Mouse (Mus musculus): ENCODE measurements at regions not wholly inside any gene's neighbourhood (a gene's known extent, or its start where the extent isn't known, plus 50 kb on each side); places are given as distances from the start of the nearest gene placed in this dataset.

DNA sequence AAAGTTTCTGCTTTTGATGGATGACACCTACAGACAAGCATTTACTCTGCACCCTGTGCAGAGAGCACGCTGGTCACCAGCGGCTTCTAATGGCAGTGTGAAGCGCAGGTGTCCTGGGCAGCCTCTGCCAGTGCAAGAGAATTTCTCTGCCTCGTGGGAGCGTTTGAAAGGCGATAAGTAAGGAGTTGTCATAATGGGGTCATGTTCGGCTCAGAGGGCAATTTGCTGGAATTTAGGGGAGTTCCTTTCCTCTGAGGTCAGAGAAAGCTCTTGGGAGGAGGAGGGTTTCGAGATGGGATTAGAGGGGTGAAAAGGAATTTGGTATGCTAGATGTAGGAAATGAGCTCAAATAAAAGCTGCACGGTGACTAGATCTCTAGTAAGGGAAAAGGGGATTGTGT, 144.5 kb downstream of the Ttc32 start:
- DNase-seq (ENCODE audit: low spot score) = no peak

DNA sequence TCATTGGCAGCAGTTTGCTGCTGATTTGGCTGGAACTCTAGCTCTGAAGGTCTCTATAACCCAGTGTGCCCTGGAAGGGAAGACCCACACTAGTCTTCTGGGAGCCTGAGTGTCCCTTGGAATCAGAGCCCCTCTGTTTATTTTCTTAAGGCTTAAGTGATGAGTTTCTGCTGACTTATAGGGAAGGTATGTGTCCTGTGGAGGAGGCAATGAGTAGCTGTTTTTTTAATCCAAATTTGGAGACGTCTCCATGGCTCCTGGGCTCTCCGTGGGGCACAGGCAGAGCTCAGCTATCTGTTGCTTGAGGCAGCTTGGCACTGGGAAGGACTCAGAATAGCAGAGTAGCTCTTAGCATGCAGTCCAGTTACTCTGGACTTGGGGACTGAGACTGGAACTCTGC, 146.4 kb downstream of the Ttc32 start:
- DNase-seq (ENCODE audit: low spot score) = no peak

- DNase-seq (ENCODE audit: low spot score) = no peak
These were observed 148.8 kb downstream of the Ttc32 start for GRCm38 (mm10) chr12:9178626-9179025.

DNA sequence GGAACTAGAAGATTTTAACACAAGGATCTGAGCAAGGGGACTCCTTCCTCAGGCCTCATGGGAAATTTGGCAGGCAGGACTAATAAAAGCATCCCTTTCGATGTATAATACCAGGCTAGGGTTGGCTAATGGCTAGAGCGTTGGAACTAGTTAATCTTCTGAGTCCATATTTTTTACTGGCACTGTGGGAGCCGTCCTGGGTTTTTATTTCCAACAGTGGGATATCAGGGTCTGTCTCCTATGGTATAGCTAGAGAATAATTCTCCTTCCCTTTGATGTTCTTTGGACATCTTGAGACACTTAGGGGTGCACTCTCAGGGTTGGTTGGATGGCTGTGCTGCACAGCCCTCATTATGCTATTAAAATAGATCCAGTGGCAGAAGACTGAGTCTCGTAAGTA, 150.9 kb downstream of the Ttc32 start:
- no peak for DNase-seq (ENCODE audit: low spot score)

DNA sequence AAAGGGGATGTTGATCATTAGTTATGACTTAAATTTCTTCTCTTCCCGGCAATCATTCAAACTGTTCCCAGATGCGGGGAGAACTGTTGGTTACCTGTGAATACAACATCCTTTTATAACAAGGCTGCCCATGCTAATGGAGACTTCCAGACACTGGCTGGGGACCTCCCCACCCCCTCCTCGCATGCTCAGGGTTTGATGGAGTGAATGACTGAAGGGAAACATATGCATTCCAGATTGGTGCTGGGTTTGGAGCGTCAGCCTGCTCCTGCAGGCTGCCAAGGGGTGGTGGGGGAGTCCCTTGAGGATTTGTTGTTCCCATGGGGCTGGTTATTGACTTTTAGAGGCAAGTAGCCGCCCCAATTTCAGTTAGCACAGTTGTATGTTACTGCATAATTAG, 161.9 kb downstream of the Ttc32 start:
- DNase-seq (ENCODE audit: low spot score) = no peak

DNA sequence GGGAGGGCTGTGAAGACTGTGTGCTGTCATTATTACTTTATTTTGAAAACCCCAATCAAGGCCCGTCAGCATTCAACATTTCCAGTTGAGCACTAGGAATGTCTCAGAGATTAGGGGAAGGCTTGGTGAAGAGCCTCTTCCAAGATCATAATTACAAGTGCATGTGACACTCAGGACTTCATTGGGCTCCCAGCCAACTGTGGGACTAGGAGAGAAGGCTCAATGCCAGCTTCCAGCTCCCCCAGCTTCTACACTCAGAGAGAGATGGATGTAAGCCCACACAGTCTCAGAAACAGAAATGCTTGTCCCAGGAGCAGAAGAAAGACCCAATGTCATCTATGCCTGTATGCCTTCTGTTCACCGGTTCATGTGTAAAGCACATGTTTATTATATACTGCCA, 169.5 kb downstream of the Ttc32 start:
- no peak for DNase-seq (ENCODE audit: low spot score)

- DNase-seq (ENCODE audit: low spot score) = no peak
These were observed 182.4 kb downstream of the Ttc32 start for GRCm38 (mm10) chr12:9212211-9212610.

GRCm38 (mm10) chr12:9224971-9225370, 195.2 kb downstream of the Ttc32 start:
- DNase-seq (ENCODE audit: low spot score) = no peak

DNA sequence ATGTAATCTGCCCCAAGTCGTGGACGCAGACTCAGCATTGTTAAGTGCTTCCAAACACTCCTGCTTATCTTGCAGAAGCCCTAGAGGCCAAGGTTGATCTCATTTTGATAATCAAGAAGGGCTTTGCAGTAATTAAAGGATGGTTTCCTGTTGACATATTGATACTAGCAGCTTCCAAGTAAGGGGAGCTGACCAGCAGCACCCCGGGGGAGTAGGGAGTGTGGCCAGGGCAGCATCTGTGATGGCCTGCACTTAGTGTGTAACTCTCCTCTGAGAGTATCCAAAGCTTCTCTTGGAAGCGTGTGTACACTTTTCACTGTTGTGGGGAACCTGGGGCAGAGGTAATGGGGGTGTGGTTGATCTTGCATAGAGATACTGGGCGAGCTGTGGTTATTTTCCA, 198.1 kb downstream of the Ttc32 start:
- DNase-seq (ENCODE audit: low spot score) = no peak

- no peak for DNase-seq (ENCODE audit: low spot score)
These were observed 198.7 kb downstream of the Ttc32 start for GRCm38 (mm10) chr12:9228486-9228885.

- DNase-seq (ENCODE audit: low spot score) = no peak
These were observed 200.2 kb downstream of the Ttc32 start for GRCm38 (mm10) chr12:9229981-9230380.

DNA sequence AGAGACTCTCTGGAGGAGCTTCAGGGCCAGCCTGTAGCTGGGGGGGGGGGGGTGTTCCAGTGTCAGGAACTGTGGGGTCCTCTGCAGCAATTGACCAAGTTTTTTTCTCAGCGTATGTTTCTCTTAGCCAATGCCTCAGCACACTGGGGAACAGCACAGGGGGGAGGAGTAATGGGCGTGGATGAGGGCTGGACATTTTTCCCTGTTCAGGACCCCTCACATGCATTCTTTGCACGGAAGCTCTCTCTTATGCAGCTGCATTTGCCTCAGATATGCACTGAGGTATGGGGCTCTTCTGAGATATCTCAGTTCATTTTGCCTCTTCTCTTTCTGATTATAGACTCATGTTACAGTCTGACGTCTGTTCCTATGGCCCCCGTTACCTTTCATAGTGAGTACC, 200.8 kb downstream of the Ttc32 start:
- DNase-seq (ENCODE audit: low spot score) = no peak

DNA sequence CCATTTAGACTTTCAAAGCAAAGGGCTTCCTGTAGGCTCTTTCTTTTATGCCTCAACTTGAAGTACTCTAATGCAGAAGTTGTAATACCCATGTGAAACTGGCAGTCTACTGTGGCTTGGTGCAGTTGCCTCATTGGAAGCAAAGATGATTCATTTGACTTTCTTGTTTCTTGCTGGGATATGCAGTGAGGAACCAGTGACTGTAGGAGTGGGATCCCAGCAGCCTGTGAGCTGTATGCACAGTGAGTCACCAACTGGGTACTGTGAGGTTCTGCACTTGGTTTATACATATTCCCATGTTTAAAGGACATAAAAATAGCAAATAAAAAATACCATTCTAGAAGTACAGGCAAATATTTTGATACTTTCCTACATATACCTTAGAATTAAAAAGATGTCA, 202.6 kb downstream of the Ttc32 start:
- DNase-seq (ENCODE audit: low spot score) = no peak

DNA sequence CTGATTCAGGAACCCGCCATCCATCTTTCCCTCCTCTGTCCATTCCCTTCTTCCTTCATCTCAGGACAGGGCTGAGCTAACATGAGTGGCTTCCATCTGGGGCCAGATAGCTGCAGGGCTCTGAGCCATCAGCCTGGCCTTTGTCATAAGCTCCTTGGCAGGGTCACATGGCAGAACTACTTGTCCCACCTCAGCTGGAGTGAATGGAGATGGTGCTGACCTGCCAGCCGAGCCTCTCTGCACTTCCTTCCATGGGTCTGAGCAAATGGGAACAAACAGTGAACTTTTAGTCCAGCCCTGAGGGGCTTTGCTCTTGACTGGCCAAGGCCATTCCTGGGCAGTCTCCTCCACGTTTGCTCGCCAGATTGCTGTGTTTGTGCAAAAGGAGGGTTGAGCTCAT, 206.1 kb downstream of the Ttc32 start:
- DNase-seq (ENCODE audit: low spot score) = no peak

DNA sequence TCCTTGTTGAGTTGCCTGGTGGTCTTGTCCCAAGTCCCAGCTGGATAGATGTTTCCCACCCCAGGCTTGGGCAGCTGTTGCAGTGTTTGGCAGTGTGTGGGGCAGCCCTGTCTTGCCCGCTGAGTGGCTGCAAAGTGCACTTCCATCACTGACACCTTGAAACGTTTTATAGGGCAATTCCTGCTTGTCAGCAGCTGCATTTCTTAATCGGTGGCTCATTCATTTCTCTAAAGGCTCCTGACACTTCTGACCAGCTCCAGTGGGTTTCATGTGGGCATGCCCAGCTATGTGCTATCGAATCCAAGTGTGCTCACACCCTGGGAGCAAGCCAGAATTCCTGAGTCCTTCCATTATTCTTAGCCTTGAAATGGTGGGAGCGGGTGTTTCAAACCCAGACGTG, 207.7 kb downstream of the Ttc32 start:
- no peak for DNase-seq (ENCODE audit: low spot score)

GRCm38 (mm10) chr12:9237955-9238354, 208.2 kb downstream of the Ttc32 start:
- no peak for DNase-seq (ENCODE audit: low spot score)

DNA sequence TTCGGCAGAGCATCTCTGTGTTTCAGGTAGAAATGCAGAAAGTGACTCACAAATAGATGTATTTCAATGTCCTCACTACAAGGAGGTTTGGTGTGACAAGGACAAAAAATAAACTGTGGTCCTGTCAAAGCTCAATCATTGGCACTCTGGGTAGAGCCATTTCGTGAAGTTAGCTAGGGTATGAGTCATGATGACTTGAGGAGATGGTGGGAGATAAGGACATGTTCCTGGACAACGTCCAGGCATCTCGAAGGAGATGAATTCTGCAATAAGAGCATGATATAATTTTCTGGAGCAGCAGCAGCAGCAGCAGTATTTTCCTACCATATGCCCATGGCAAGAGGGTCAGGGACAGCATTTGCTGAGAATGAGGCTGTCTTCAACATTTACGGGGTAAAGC, 217.7 kb downstream of the Ttc32 start:
- no peak for DNase-seq (ENCODE audit: low spot score)

DNA sequence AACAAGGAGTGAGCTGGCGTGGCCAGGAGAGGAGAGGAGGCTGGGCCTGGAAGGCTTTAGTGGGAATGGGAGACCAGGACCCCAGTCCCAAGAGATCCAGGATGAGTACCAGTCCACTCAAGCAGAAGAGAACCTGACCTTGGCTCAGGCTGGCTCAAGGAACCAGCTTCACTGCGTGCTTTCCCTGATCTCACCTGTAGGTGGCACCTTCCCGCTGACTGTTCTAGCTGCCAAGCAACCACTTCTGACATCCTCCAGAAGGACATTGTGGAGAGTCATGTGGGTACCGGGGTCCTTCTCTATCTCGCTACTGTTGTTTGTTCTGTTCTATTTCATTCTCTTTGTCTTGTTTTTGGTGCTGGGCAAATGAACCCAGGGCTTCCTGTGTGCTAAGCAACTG, 222.0 kb downstream of the Ttc32 start:
- DNase-seq (ENCODE audit: low spot score) = no peak

GRCm38 (mm10) chr12:9253306-9254074, 223.7 kb downstream of the Ttc32 start:
- DNase-seq (ENCODE audit: low spot score) = no peak

GRCm38 (mm10) chr12:9254301-9254860, 224.6 kb downstream of the Ttc32 start:
- DNase-seq (ENCODE audit: low spot score) = no peak

DNA sequence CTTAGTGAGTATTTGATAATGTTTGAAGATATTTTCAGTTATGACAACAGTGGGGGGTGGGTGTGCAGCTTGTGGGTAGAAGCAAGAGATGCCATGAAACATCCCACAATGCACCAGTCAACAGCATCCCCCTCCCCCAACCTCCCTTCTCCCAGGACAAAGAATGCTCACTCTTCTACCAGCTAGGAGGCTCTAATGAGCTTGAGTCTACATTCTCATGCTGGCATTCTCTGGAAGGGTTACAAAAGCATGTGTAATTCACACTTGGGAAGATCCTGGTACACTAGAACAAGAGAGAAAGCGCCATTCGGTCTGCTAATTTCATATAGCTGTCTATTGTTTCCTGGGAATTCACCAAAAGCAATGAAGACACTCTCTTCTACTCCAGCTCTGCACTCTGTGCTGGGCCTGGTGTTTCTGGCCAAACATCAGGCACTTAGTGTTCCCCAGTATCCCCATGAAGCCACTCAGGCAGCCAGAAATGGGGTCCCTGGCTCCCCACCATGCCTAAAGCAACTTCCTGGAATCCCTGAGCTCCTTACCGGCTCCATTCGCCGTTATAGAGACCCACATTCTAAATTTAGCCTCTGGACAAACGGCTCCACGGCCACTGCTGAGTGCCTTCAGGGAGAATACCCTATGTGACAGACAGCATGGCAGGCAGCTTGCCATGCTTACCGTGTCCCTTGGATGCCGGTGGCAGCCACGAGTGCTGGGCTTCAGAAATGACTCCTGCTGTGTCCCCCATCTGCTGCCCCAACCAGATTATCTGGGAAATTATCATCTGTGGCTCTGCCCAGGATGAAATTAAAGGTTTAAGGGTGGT, 226.1 kb downstream of the Ttc32 start:
- DNase-seq (ENCODE audit: low spot score) = no peak

GRCm38 (mm10) chr12:9256487-9256820, 226.7 kb downstream of the Ttc32 start:
- DNase-seq (ENCODE audit: low spot score) = no peak

DNA sequence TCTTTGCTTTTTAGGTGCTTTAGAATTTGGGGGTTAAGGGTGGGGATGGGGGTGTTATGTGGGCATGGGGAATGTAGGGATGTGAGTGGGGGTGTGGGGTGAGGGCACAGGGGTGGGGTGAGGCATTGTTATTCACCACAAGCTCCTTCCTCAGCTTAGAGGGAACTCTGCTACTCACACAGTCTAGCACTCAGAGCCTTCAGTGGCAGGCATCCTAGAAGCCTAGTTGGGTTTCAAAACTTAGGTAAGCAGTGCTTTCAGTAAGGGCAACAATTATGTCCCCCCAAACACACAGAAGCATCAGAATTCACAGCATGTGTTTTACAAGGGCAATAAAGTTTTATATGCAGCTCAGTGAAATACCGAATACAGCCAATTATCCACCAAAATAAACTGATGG, 228.4 kb downstream of the Ttc32 start:
- no peak for DNase-seq (ENCODE audit: low spot score)
